Mouse (Mus musculus) CH12.LX (cell line): Measurements from ENCODE around the gene Thbs1. TPM values are rescaled to one million over a fixed set of nuclear protein-coding genes. Genes with fewer than 3 reads are reported as not detected.

Experiments used
- DNase-seq: peaks from one replicate; pipeline ENCODE4 v3.0.0-alpha.2; 2013; ENCODE audit errors: extremely low read depth
- H3K27ac ChIP-seq: 2 replicates; pipeline ENCODE4 v1.5.1; 2012; ENCODE audit warnings: low read depth, mild to moderate bottlenecking, control low read depth, moderate library complexity; ENCODE audit not compliant: insufficient read depth
- H3K27me3 ChIP-seq: replicated peaks from 2 replicates; pipeline ENCODE3; 2012; ENCODE audit warnings: inconsistent platforms
- H3K36me3 ChIP-seq, 2 experiments: replicated peaks in 1 of 2; 2 replicates each; pipeline versions ENCODE3 to v1.6.1; 2012; ENCODE audit warnings: inconsistent platforms in 1 of 2, low read length in 1 of 2, mild to moderate bottlenecking in 1 of 2, mixed read lengths in 1 of 2, moderate library complexity in 1 of 2; ENCODE audit not compliant: control insufficient read depth in 1 of 2, insufficient read depth in 1 of 2
- H3K4me1 ChIP-seq, 2 experiments: 2 replicates each; pipeline ENCODE4 v1.6.1; 2012; ENCODE audit warnings: inconsistent platforms in 1 of 2, moderate library complexity in 1 of 2; ENCODE audit not compliant: insufficient read depth in 2 of 2, control insufficient read depth in 1 of 2
- H3K4me2 ChIP-seq: 2 replicates; pipeline ENCODE4 v1.6.1; 2012; ENCODE audit warnings: low read depth, mild to moderate bottlenecking, control low read depth; ENCODE audit not compliant: poor library complexity, insufficient read depth, severe bottlenecking
- H3K4me3 ChIP-seq, 3 experiments: fragments of 150-350 bp in 1 of 3; sonication (generic) in 1 of 3; replicated peaks in 1 of 3; 2 replicates each; pipeline versions ENCODE3 to v1.5.1; 2011 to 2012; ENCODE audit warnings: low read depth in 2 of 3, low read length in 2 of 3, mild to moderate bottlenecking in 2 of 3, moderate library complexity in 2 of 3, control low read depth in 1 of 3, improper control_type of control experiment in 1 of 3, inconsistent platforms in 1 of 3, mixed read lengths in 1 of 3; ENCODE audit not compliant: poor library complexity in 1 of 3
- H3K79me2 ChIP-seq: replicated peaks from 2 replicates; pipeline ENCODE4 v1.6.1; 2012; ENCODE audit warnings: mild to moderate bottlenecking, moderate library complexity; ENCODE audit not compliant: control insufficient read depth, poor library complexity, insufficient read depth, severe bottlenecking; ENCODE audit errors: extremely low read depth
- H3K9ac ChIP-seq: 2 replicates; pipeline ENCODE4 v1.6.1; 2012; ENCODE audit warnings: low read depth, mild to moderate bottlenecking, control low read depth, moderate library complexity; ENCODE audit not compliant: insufficient read depth
- H3K9me3 ChIP-seq: replicated peaks from 2 replicates; pipeline ENCODE3; 2012; ENCODE audit warnings: low read length, inconsistent platforms, mixed read lengths
- BHLHE40 ChIP-seq: IDR thresholded peaks from 2 replicates; pipeline ENCODE4 v1.6.1; 2011; ENCODE audit warnings: mild to moderate bottlenecking, low read depth, low read length, improper control_type of control experiment
- CHD1 ChIP-seq: IDR thresholded peaks from 2 replicates; pipeline ENCODE4 v1.6.1; 2012; ENCODE audit warnings: low read depth, low read length, improper control_type of control experiment, inconsistent platforms
- ETS1 ChIP-seq: conservative IDR thresholded peaks from 2 replicates; pipeline ENCODE4 v1.6.1; 2012; ENCODE audit warnings: low read depth, mild to moderate bottlenecking, inconsistent platforms, low read length, improper control_type of control experiment, moderate library complexity
- GABPA ChIP-seq: IDR thresholded peaks from 2 replicates; pipeline ENCODE4 v1.6.1; 2012; ENCODE audit warnings: low read depth, low read length, improper control_type of control experiment, inconsistent platforms; ENCODE audit not compliant: insufficient replicate concordance
- HCFC1 ChIP-seq: IDR thresholded peaks from 2 replicates; pipeline ENCODE4 v1.6.1; 2012; ENCODE audit warnings: low read depth, mild to moderate bottlenecking, inconsistent platforms, low read length, improper control_type of control experiment
- IRF4 ChIP-seq: IDR thresholded peaks from 2 replicates; pipeline ENCODE4 v1.6.1; 2014; ENCODE audit warnings: low read depth, mild to moderate bottlenecking, inconsistent platforms, low read length, improper control_type of control experiment
- JUN ChIP-seq: IDR thresholded peaks from 2 replicates; pipeline ENCODE4 v1.6.1; 2011; ENCODE audit warnings: low read depth, mild to moderate bottlenecking, low read length, improper control_type of control experiment, moderate library complexity; ENCODE audit not compliant: insufficient read depth
- JUND ChIP-seq: conservative IDR thresholded peaks from 2 replicates; pipeline ENCODE4 v1.6.1; 2011; ENCODE audit warnings: low read depth, low read length, improper control_type of control experiment
- KAT2A ChIP-seq: IDR thresholded peaks from 2 replicates; pipeline ENCODE4 v1.6.1; 2012; ENCODE audit warnings: low read length, improper control_type of control experiment, inconsistent platforms; ENCODE audit not compliant: insufficient replicate concordance
- MAFK ChIP-seq: IDR thresholded peaks from 2 replicates; pipeline ENCODE4 v1.6.1; 2011; ENCODE audit warnings: low read length, improper control_type of control experiment; ENCODE audit not compliant: insufficient replicate concordance
- MAX ChIP-seq: IDR thresholded peaks from 2 replicates; pipeline ENCODE4 v1.6.1; 2011; ENCODE audit warnings: low read length, improper control_type of control experiment
- MAZ ChIP-seq: IDR thresholded peaks from 2 replicates; pipeline ENCODE4 v1.6.1; 2012; ENCODE audit warnings: low read depth, mild to moderate bottlenecking, inconsistent platforms, low read length, improper control_type of control experiment, moderate library complexity
- MYC ChIP-seq: IDR thresholded peaks from 2 replicates; pipeline ENCODE4 v1.6.1; 2011; ENCODE audit warnings: low read depth, mild to moderate bottlenecking, improper control_type of control experiment, low read length
- NELFE ChIP-seq: IDR thresholded peaks from 2 replicates; pipeline ENCODE4 v1.6.1; 2011; ENCODE audit warnings: low read depth, low read length, improper control_type of control experiment
- NRF1 ChIP-seq: IDR thresholded peaks from 2 replicates; pipeline ENCODE4 v1.6.1; 2014; ENCODE audit warnings: low read depth, mild to moderate bottlenecking, inconsistent platforms, low read length, improper control_type of control experiment, moderate library complexity
- PAX5 ChIP-seq: IDR thresholded peaks from 2 replicates; pipeline ENCODE4 v1.6.1; 2012; ENCODE audit warnings: low read length, inconsistent platforms, mixed read lengths
- POLR2A ChIP-seq: IDR thresholded peaks from 2 replicates; pipeline ENCODE4 v1.6.1; 2011; ENCODE audit warnings: low read depth, mild to moderate bottlenecking, improper control_type of control experiment, low read length
- POLR2AphosphoS2 ChIP-seq: IDR thresholded peaks from 2 replicates; pipeline ENCODE4 v1.6.1; 2011; ENCODE audit warnings: low read depth, low read length, improper control_type of control experiment
- RCOR1 ChIP-seq: conservative IDR thresholded peaks from 2 replicates; pipeline ENCODE4 v1.6.1; 2012; ENCODE audit warnings: low read depth, mild to moderate bottlenecking, inconsistent platforms, low read length, improper control_type of control experiment
- TBP ChIP-seq: conservative IDR thresholded peaks from 2 replicates; pipeline ENCODE4 v1.6.1; 2011; ENCODE audit warnings: low read depth, low read length, improper control_type of control experiment
- TCF12 ChIP-seq: IDR thresholded peaks from 2 replicates; pipeline ENCODE4 v1.6.1; 2014; ENCODE audit warnings: low read depth, mild to moderate bottlenecking, inconsistent platforms, low read length, improper control_type of control experiment
- UBTF ChIP-seq: IDR thresholded peaks from 2 replicates; pipeline ENCODE4 v1.6.1; 2012; ENCODE audit warnings: low read depth, mild to moderate bottlenecking, inconsistent platforms, low read length, improper control_type of control experiment, moderate library complexity
- USF1 ChIP-seq: IDR thresholded peaks from 2 replicates; pipeline ENCODE4 v1.6.1; 2014; ENCODE audit warnings: low read depth, mild to moderate bottlenecking, inconsistent platforms, low read length, improper control_type of control experiment
- ZKSCAN1 ChIP-seq: IDR thresholded peaks from 2 replicates; pipeline ENCODE4 v1.6.1; 2012; ENCODE audit warnings: low read depth, inconsistent platforms, low read length, improper control_type of control experiment, borderline replicate concordance
- dilution Hi-C: fragments of 300-500 bp; cut with MboI; formaldehyde crosslinking; loops from 2 replicates; pipeline ENCODE4 v1.14.3; 2020; ENCODE audit warnings: low sequenced_read_pairs; ENCODE audit not compliant: extremely low pct_unique_long_range_greater_than_20kb, extremely low pct_ligation_motif_present
- in situ Hi-C: fragments of 300-500 bp; cut with MboI; formaldehyde crosslinking; loops from 3 replicates; pipeline ENCODE4 v1.14.3; 2019; ENCODE audit warnings: low sequenced_read_pairs, low pct_ligation_motif_present, low pct_unique_long_range_greater_than_20kb, mixed read lengths
- polyA plus RNA-seq: library from polyadenylated mRNA; unstranded; fragments of >175 nt; gene quantifications from 2 replicates; pipeline ENCODE4 v1.2.1, GENCODE M21; 2012; ENCODE audit warnings: low read depth; ENCODE audit not compliant: insufficient read length
- total RNA-seq, 2 experiments: library from RNA; depleted of rRNA; stranded (reverse); fragments of 300-350 nt in 1 of 2; fragments of >200 nt in 1 of 2; gene quantifications; 2 replicates each; pipeline ENCODE4 v1.2.3; 2012 to 2014

Thbs1 gene
- total and polyA plus RNA-seq, 3 experiments, result 0.03 TPM; not detected in 2

DNA sequence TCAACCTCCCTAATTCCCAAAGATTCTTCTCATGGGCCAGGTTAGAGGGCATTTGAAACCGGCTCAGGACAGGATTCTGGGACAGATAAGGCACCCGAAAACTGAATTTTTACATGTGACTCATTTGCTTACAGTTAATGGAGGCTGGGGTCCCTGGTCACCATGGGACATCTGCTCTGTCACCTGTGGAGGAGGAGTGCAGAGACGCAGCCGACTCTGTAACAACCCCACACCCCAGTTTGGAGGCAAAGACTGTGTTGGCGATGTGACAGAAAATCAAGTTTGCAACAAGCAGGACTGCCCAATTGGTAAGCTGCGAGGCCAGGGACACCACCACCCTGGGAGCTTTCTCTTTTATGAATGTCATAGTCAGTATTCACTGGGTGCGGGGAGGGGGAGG lies 6.8 kb downstream of the Thbs1 start:
- H3K4me1 ChIP-seq, result no peaks in the 10 kb centered on the region
- H3K79me2 ChIP-seq, result no peaks in the 10 kb centered on the region
- H3K4me2 ChIP-seq, result no peak overlapping the region
- no peak overlapping the region for H3K27ac ChIP-seq
- in situ Hi-C loops, result loop anchor here (25.0 kb wide), 1 partner anchor 581 kb away; no protein-coding TSS in a partner anchor
- no peaks in the 10 kb centered on the region for H3K27me3 ChIP-seq
- DNase-seq, result no peak
- no peak overlapping the region for H3K9ac ChIP-seq
- H3K4me3 ChIP-seq, result no peak overlapping the region
- peaks cover 5% of the 10 kb centered on the region for H3K9me3 ChIP-seq
- TF ChIP-seq TCF12 (no peak), UBTF (no peak), ZKSCAN1 (no peak), MYC (no peak), NELFE (no peak), BHLHE40 (no peak), MAFK (no peak), JUN (no peak), ETS1 (no peak), MAZ (no peak), MAX (no peak), RCOR1 (no peak), POLR2AphosphoS2 (no peak), KAT2A (no peak), GABPA (no peak), IRF4 (no peak), HCFC1 (no peak)
- TF ChIP-seq, all 38 proteins: peak for 0
- dilution Hi-C loops, result no loop called here
- no peaks in the 10 kb centered on the region for H3K36me3 ChIP-seq

DNA sequence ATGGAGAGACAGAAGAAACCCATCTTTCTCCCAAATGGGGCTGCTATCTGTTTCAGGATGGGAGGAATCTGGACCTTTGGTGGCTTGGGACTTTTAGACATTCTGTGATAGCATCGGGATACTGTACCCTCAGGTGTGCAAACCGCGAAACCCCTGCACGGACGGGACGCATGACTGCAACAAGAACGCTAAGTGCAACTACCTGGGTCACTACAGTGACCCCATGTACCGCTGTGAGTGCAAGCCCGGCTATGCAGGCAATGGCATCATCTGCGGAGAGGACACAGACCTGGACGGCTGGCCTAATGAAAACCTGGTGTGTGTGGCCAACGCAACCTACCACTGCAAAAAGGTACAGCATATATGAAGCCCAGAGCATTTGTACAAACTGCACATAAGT lies 8.0 kb downstream of the Thbs1 start:
- H3K9ac ChIP-seq, result no peak overlapping the region
- H3K79me2 ChIP-seq, result no peaks in the 10 kb centered on the region
- no peak for DNase-seq
- in situ Hi-C loops, result loop anchor here (25.0 kb wide), 1 partner anchor 582 kb away; no protein-coding TSS in a partner anchor
- dilution Hi-C loops, result no loop called here
- no peak for TF ChIP-seq NRF1
- no peak for TF ChIP-seq CHD1
- TF ChIP-seq USF1, result no peak
- no peak for TF ChIP-seq JUN
- TF ChIP-seq KAT2A, result no peak
- TF ChIP-seq TBP, result no peak
- no peak for TF ChIP-seq JUND
- TF ChIP-seq POLR2A, result no peak
- no peak for TF ChIP-seq PAX5
- no peak for TF ChIP-seq HCFC1
- TF ChIP-seq TCF12, result no peak
- H3K4me1 ChIP-seq, result peaks cover 2 to 5% of the 10 kb centered on the region in 2 experiments; a peak in 1 of 4 replicates
- H3K36me3 ChIP-seq, result no peaks in the 10 kb centered on the region
- H3K27ac ChIP-seq, result no peak overlapping the region
- no peak overlapping the region for H3K4me3 ChIP-seq
- H3K9me3 ChIP-seq, result peaks cover 5% of the 10 kb centered on the region
- no peak overlapping the region for H3K4me2 ChIP-seq
- H3K27me3 ChIP-seq, result no peaks in the 10 kb centered on the region
